Mouse (Mus musculus): Measurements from ENCODE around the gene Gtf2e1. TPM values are rescaled to one million over a fixed set of nuclear protein-coding genes. Genes with fewer than 3 reads are reported as not detected.
A peak's percentile ranks its signal among the peaks of the same experiment; 100 is the strongest.

Gtf2e1 gene
- 10.3 TPM for polyA plus RNA-seq (2012; fragmentation: generic; extraction: Trizol)

DNA sequence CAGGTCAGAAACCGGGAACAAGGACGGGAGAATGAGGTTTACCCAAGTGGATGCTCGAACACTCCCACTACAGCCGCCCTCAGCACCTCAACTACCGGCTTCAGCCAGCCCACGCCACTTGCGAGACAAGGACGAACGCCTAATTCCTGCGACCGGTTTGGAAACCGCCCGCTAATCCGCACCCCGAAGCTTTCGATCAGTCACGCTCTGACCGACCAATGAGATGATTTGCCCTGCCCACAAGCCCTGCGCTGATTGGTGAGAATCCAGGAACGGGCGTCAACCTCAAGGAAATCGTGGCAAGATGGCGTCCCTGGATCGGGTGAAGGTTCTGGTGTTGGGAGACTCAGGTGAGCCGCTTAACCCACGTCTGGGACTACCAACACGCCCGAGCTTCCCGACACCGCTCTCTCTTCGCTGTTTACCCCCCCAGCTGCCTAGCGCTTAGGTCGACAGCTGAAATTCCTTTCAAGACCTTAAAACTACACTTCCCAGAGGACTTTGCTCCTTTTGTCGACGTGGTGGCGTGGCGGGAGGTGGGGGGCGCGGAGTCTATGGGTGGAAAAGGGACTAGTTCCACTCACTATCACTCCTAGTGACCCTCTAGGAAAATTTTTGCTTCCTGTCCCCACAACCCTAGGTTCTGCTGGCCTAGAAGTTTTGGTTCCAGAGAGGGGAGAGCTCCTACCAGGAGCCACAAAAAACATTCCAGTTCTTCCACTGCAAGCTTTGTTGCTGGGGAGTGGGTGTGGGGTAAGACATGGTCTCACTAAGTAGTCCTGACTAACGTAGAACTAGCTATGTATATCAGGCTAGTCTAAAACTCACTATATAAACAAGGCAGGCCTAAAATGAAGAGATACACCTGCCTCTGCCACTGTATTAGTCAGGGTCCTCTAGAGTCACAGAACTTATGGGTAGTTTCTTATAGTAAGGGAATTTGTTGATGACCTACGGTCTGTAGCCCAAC is at the start of gene Gtf2e1, which contains the start of gene Rabl3:
Gene Gtf2e1, minus strand, starts transcription at position 179 of the 970 bp plus-strand sequence.
Gene Rabl3, plus strand, starts transcription at position 275 of the 970 bp plus-strand sequence.
- peak; percentile 95 for TF ChIP-seq POLR2AphosphoS2 (IDR thresholded peaks at IDR 0.05; ENCODE audit: insufficient read length, low read depth)
- peak; percentile 92 for TF ChIP-seq POLR2A (IDR thresholded peaks at IDR 0.05; ENCODE audit: insufficient read length, low read depth)
- TF ChIP-seq USF1 (IDR thresholded peaks at IDR 0.05; ENCODE audit: low read depth) = no peak

DNA sequence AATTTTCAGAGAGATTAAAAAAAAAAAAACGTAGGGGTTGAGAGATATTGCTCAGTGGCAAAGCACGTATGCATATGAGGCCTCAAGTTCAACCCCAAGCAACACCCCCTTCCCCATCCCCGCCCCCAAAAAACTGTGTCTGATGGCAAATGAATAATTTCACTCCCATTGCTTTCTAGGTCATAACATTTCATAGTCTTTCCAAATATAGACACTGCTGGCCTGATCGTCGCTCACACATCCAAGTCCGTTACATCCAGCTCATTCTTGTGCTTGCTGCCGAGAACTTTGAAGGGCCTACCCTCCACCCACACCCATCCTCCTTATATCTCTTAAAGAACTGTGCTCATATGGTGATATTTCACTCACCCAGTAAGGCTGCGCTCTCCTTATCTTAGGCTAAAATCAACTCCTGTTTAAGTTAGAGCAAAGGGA is 45.6 kb upstream of the Gtf2e1 start:
- Histone ChIP-seq H3K4me2 (ENCODE audit: low read depth) (no peak overlapping the region), H3K79me2 (ENCODE audit: control insufficient read depth, insufficient read depth) (no peaks in the 10 kb centered on the region)
- TF ChIP-seq MAX (IDR thresholded peaks at IDR 0.05; ENCODE audit: low read depth) (no peak), MYOG (IDR thresholded peaks at IDR 0.05; ENCODE audit: control insufficient read depth in 1 of 3, insufficient read depth in 1 of 3, insufficient read length in 2 of 3, low read depth in 2 of 3) (no peak), MYOD1 (IDR thresholded peaks at IDR 0.05; ENCODE audit: control insufficient read depth in 1 of 3, insufficient read length in 2 of 3, low read depth in 2 of 3) (no peak), CEBPB (IDR thresholded peaks at IDR 0.05; ENCODE audit: insufficient read depth, poor library complexity, severe bottlenecking) (no peak), USF1 (IDR thresholded peaks at IDR 0.05; ENCODE audit: low read depth) (no peak), TCF3 (IDR thresholded peaks at IDR 0.05; ENCODE audit: insufficient read length, low read depth) (no peak), E2F4 (IDR thresholded peaks at IDR 0.05; ENCODE audit: insufficient read depth) (no peak), SRF (IDR thresholded peaks at IDR 0.05; ENCODE audit: control insufficient read depth, insufficient read length, low read depth) (no peak), REST (IDR thresholded peaks at IDR 0.05; ENCODE audit: insufficient read depth, insufficient read length) (no peak), POLR2AphosphoS2 (IDR thresholded peaks at IDR 0.05; ENCODE audit: insufficient read length, low read depth) (no peak), POLR2A (IDR thresholded peaks at IDR 0.05; ENCODE audit: insufficient read length, low read depth) (no peak), TCF12 (IDR thresholded peaks at IDR 0.05; ENCODE audit: insufficient read depth, poor library complexity, severe bottlenecking) (no peak)

More for the DNA sequence above, at the start of gene Gtf2e1, which contains the start of gene Rabl3:
- peaks cover 13% of the 10 kb centered on the region for H3K36me3 ChIP-seq (ENCODE audit: control insufficient read depth, insufficient read depth)
- H3K4me2 ChIP-seq (ENCODE audit: low read depth) = peak within 1 kb of the TSS; percentile 90
- no peaks in the 10 kb centered on the region for H3K27me3 ChIP-seq (ENCODE audit: control insufficient read depth, insufficient read depth, insufficient read length)
- H3K4me3 ChIP-seq = peak within 1 kb of the TSS; percentile 88
- peak within 1 kb of the TSS; percentile 45 for H3ac ChIP-seq (ENCODE audit: control insufficient read depth, insufficient read length)
- H3K79me2 ChIP-seq (ENCODE audit: control insufficient read depth, insufficient read depth) = peaks cover 19% of the 10 kb centered on the region

GRCm38 (mm10) chr16:37584218-37585035 is 44.8 kb upstream of the Gtf2e1 start:
- Histone ChIP-seq H3K79me2 (ENCODE audit: control insufficient read depth, insufficient read depth) (no peaks in the 10 kb centered on the region), H3K4me2 (ENCODE audit: low read depth) (peak overlapping the region; percentile 53), H3ac (ENCODE audit: control insufficient read depth, insufficient read length) (no peak overlapping the region), H3K27me3 (ENCODE audit: control insufficient read depth, insufficient read depth, insufficient read length) (no peaks in the 10 kb centered on the region), H3K4me3 (no peak overlapping the region), H3K36me3 (ENCODE audit: control insufficient read depth, insufficient read depth) (no peaks in the 10 kb centered on the region)
- TF ChIP-seq POLR2AphosphoS2 (IDR thresholded peaks at IDR 0.05; ENCODE audit: insufficient read length, low read depth) (no peak), USF1 (IDR thresholded peaks at IDR 0.05; ENCODE audit: low read depth) (no peak), MAX (IDR thresholded peaks at IDR 0.05; ENCODE audit: low read depth) (no peak), CEBPB (IDR thresholded peaks at IDR 0.05; ENCODE audit: insufficient read depth, poor library complexity, severe bottlenecking) (no peak), TCF3 (IDR thresholded peaks at IDR 0.05; ENCODE audit: insufficient read length, low read depth) (no peak), E2F4 (IDR thresholded peaks at IDR 0.05; ENCODE audit: insufficient read depth) (no peak), POLR2A (IDR thresholded peaks at IDR 0.05; ENCODE audit: insufficient read length, low read depth) (no peak), MYOD1 (IDR thresholded peaks at IDR 0.05; ENCODE audit: control insufficient read depth in 1 of 3, insufficient read length in 2 of 3, low read depth in 2 of 3) (peak in 2 of 3 experiments; percentile 33 to 44), SRF (IDR thresholded peaks at IDR 0.05; ENCODE audit: control insufficient read depth, insufficient read length, low read depth) (no peak), MYOG (IDR thresholded peaks at IDR 0.05; ENCODE audit: control insufficient read depth in 1 of 3, insufficient read depth in 1 of 3, insufficient read length in 2 of 3, low read depth in 2 of 3) (peak in 2 of 3 experiments; percentile 47 to 51), TCF12 (IDR thresholded peaks at IDR 0.05; ENCODE audit: insufficient read depth, poor library complexity, severe bottlenecking) (no peak), REST (IDR thresholded peaks at IDR 0.05; ENCODE audit: insufficient read depth, insufficient read length) (no peak)

More for the DNA sequence above, 45.6 kb upstream of the Gtf2e1 start:
- Histone ChIP-seq H3ac (ENCODE audit: control insufficient read depth, insufficient read length) (no peak overlapping the region), H3K4me3 (no peak overlapping the region), H3K36me3 (ENCODE audit: control insufficient read depth, insufficient read depth) (no peaks in the 10 kb centered on the region), H3K27me3 (ENCODE audit: control insufficient read depth, insufficient read depth, insufficient read length) (no peaks in the 10 kb centered on the region)

DNA sequence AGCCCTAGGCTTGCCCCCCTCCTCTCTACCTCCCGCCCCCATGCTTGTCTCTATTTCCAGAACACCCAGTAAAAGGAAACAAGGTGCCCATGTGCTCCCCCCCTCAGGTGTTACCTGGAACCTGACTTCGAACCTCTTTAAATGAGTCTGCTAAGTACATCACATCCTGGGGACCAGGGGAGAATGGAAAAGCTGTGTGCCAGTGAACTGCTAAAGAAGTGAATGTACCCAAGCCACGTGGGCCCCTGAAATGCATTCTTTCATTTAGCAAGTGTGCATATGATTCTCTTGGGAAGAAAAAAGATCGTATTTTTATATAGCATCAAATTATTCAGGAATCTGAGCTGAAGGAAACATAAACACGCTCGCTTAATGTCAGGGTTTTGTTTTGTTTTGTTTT is 44.2 kb upstream of the Gtf2e1 start:
- TF ChIP-seq POLR2AphosphoS2 (IDR thresholded peaks at IDR 0.05; ENCODE audit: insufficient read length, low read depth) (no peak), TCF12 (IDR thresholded peaks at IDR 0.05; ENCODE audit: insufficient read depth, poor library complexity, severe bottlenecking) (no peak), TCF3 (IDR thresholded peaks at IDR 0.05; ENCODE audit: insufficient read length, low read depth) (no peak), MYOD1 (IDR thresholded peaks at IDR 0.05; ENCODE audit: control insufficient read depth in 1 of 3, insufficient read length in 2 of 3, low read depth in 2 of 3) (no peak), E2F4 (IDR thresholded peaks at IDR 0.05; ENCODE audit: insufficient read depth) (no peak), MAX (IDR thresholded peaks at IDR 0.05; ENCODE audit: low read depth) (no peak)
- Histone ChIP-seq H3K27me3 (ENCODE audit: control insufficient read depth, insufficient read depth, insufficient read length) (no peaks in the 10 kb centered on the region), H3K79me2 (ENCODE audit: control insufficient read depth, insufficient read depth) (no peaks in the 10 kb centered on the region), H3K4me2 (ENCODE audit: low read depth) (peak overlapping the region; percentile 53), H3K36me3 (ENCODE audit: control insufficient read depth, insufficient read depth) (no peaks in the 10 kb centered on the region), H3K4me3 (no peak overlapping the region), H3ac (ENCODE audit: control insufficient read depth, insufficient read length) (no peak overlapping the region)
